Mouse (Mus musculus) erythroblast, embryonic 14.5 days (primary cell): ENCODE data around the gene Acacb.

Experiments used
- GATA1 ChIP-seq: IDR thresholded peaks from 2 replicates; pipeline ENCODE4 v1.6.1; 2012; ENCODE audit warnings: low read length, inconsistent platforms, mixed read lengths
- TAL1 ChIP-seq: IDR thresholded peaks from 3 replicates; pipeline ENCODE4 v1.6.1; 2012; ENCODE audit warnings: low read length, inconsistent platforms, mixed read lengths

GRCm38 (mm10) chr5:114264791-114265190 lies 118.5 kb downstream of the Acacb start:
- TF ChIP-seq GATA1 = no peak
- no peak for TF ChIP-seq TAL1
